ENCODE assay signal across 34 mouse cellular contexts in the genomic region with DNA sequence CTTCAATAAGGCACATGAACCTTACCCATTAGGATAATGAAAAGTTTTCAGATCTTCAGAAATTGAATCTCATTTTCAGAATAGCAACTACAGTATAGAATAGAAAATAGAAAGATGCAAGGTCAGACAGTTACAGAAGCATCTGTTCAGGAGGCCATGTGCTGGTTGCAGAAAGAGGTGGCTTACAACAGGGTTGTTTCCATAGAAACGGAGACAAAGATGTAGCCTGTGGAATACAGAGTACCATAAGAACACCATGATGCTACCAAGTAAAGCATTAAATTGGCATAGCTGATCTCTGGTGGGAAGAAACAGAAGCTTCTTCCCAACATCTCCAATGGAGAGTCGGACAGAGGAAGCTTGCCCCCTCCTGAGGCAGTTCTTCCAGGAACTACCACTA.
"Had no signal": no experiment of that assay in that cellular context is flagged by ENCODE, and none has a peak within 500 bp of the region (broad histone marks: within the 10 kb centered on the region; RNA-seq: fewer than 3 reads in every experiment).

No protein-coding gene starts in this region.

- H3K27me3 ChIP-seq: heart, embryonic 12.5 days; heart, embryonic 13.5 days; heart, embryonic 15.5 days; hindbrain, embryonic 12.5 days; hindbrain, embryonic 13.5 days; hindbrain, embryonic 15.5 days; intestine, embryonic 15.5 days; kidney, embryonic 15.5 days had no signal

- H3K4me3 ChIP-seq: heart, adult 2 months; heart, embryonic 10.5 days; heart, embryonic 12.5 days; heart, embryonic 13.5 days; heart, embryonic 15.5 days; hindbrain, embryonic 10.5 days; hindbrain, embryonic 12.5 days; hindbrain, embryonic 13.5 days; hindbrain, embryonic 15.5 days; intestine, embryonic 15.5 days; kidney, embryonic 15.5 days; layer of hippocampus, adult 2 months had no signal

- H3K27ac ChIP-seq: heart, adult 2 months; heart, embryonic 10.5 days; heart, embryonic 13.5 days; heart, embryonic 15.5 days; hindbrain, embryonic 10.5 days; hindbrain, embryonic 12.5 days; hindbrain, embryonic 13.5 days; hindbrain, embryonic 15.5 days; hindbrain, postnatal 0 days; intestine, embryonic 15.5 days; kidney, embryonic 15.5 days; kidney, postnatal 0 days; layer of hippocampus, adult 2 months had no signal

- H3K9ac ChIP-seq: heart, embryonic 12.5 days; heart, embryonic 13.5 days; heart, embryonic 15.5 days; hindbrain, embryonic 12.5 days; hindbrain, embryonic 13.5 days; hindbrain, embryonic 15.5 days; intestine, embryonic 15.5 days; kidney, embryonic 15.5 days had no signal

- H3K4me2 ChIP-seq: heart, embryonic 11.5 days; heart, embryonic 12.5 days; heart, embryonic 13.5 days; heart, embryonic 15.5 days; hindbrain, embryonic 12.5 days; hindbrain, embryonic 13.5 days; hindbrain, embryonic 15.5 days; intestine, embryonic 15.5 days; kidney, embryonic 15.5 days had no signal

- DNase-seq: heart, adult 2 months; heart, postnatal 10 days; heart, postnatal 14 days; heart, postnatal 36 days; heart, postnatal 4 days; kidney, adult 11 months; kidney, adult 18-20 months; kidney, adult 2 months; kidney, adult 8-10 months; kidney, adult 9 months; kidney, postnatal 10 days; kidney, postnatal 14 days; kidney, postnatal 25 days; kidney, postnatal 36 days; kidney, postnatal 4 days; layer of hippocampus, adult 9-11 months; layer of hippocampus, postnatal 36 days had no signal

- ATAC-seq: hindbrain, postnatal 0 days; inflammation-experienced regulatory T-cells, adult 6 months; intestine, embryonic 15.5 days; intestine, embryonic 16.5 days; intestine, postnatal 0 days had no signal

- H3K36me3 ChIP-seq: heart, embryonic 10.5 days; heart, embryonic 12.5 days; heart, embryonic 13.5 days; heart, embryonic 15.5 days; hindbrain, embryonic 10.5 days; hindbrain, embryonic 12.5 days; hindbrain, embryonic 13.5 days; hindbrain, embryonic 15.5 days; intestine, embryonic 15.5 days; kidney, embryonic 15.5 days had no signal

- H3K4me1 ChIP-seq: heart, embryonic 10.5 days; heart, embryonic 12.5 days; heart, embryonic 13.5 days; heart, embryonic 15.5 days; hindbrain, embryonic 10.5 days; hindbrain, embryonic 12.5 days; intestine, embryonic 15.5 days; kidney, embryonic 15.5 days had no signal

- H3K9me3 ChIP-seq: heart, embryonic 10.5 days; heart, embryonic 12.5 days; heart, embryonic 13.5 days; heart, embryonic 15.5 days; hindbrain, embryonic 10.5 days; hindbrain, embryonic 12.5 days; hindbrain, embryonic 13.5 days; hindbrain, embryonic 15.5 days; intestine, embryonic 15.5 days; kidney, embryonic 15.5 days had no signal
